Mouse (Mus musculus): ENCODE measurements around the gene Prg4. TPM values are rescaled to one million over a fixed set of nuclear protein-coding genes. Genes with fewer than 3 reads are reported as not detected.

Gene Prg4
- polyA plus RNA-seq (2015; fragmentation: Nextera tagmentation; extraction: Ambion mirVana) = 0.33 and 0.40 TPM in 2 replicates

DNA sequence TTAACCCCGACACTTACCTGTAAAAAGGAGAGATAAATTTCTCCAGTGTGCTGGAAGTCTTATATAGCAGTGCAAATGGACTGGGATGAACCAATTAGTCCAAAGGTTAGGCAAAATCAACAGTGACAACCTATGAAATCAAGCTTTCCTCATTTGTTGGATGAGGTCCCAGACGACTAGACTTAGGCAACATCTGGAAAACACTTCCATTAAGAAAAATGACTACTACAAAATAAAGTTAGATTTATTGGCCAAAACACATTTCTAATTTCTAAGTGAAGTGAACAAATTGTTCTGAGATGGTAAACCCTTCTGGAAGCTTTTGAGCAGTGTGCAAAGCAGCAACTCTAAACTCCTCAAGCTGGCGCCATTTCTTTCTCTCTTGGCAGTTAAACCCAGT lies at the start of gene Prg4:
Gene Prg4 (minus strand): TSS at position 34 of the 400 bp plus-strand sequence.
- WGBS = 92% methylated on average over 3 of the region's 3 CpGs
- Histone ChIP-seq H3K4me2 (no peak within 1 kb of the TSS), H3K9me3 (no peaks in the 10 kb centered on the region), H3K9ac (no peak within 1 kb of the TSS), H3K4me3 (no peak within 1 kb of the TSS), H3K36me3 (no peaks in the 10 kb centered on the region), H3K27me3 (no peaks in the 10 kb centered on the region), H3K4me1 (replicated peaks) (no peaks in the 10 kb centered on the region), H3K27ac (replicated peaks) (no peak within 1 kb of the TSS)
- ATAC-seq (ENCODE audit: low read depth) = no peak

DNA sequence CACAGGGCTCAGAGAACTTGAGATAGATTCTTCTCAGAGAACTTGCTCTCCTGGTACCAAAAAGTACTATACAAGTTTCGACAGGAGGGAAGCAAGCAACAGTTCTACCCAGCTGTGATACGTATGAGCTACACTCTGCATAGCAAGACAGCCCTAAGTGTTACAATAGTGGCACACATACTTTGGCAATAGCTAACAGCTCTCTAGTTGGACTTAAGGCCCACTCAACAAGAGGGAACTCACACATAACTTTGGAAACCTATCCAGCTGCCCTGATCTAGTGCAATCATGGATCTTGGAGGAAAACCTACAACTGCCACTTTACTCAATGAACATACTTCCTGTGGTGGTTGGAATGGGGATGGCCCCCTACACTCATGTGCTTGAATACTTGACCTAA lies 47.1 kb upstream of the Prg4 start:
- WGBS = 85% methylated on average over 2 of the region's 2 CpGs
- no peaks in the 10 kb centered on the region for H3K9me3 ChIP-seq
- no peak overlapping the region for H3K27ac ChIP-seq (replicated peaks)
- no peaks in the 10 kb centered on the region for H3K27me3 ChIP-seq
- no peak overlapping the region for H3K4me2 ChIP-seq
- H3K9ac ChIP-seq = no peak overlapping the region
- no peak overlapping the region for H3K4me3 ChIP-seq
- H3K36me3 ChIP-seq = no peaks in the 10 kb centered on the region
- no peak for ATAC-seq (ENCODE audit: low read depth)
- no peaks in the 10 kb centered on the region for H3K4me1 ChIP-seq (replicated peaks)

DNA sequence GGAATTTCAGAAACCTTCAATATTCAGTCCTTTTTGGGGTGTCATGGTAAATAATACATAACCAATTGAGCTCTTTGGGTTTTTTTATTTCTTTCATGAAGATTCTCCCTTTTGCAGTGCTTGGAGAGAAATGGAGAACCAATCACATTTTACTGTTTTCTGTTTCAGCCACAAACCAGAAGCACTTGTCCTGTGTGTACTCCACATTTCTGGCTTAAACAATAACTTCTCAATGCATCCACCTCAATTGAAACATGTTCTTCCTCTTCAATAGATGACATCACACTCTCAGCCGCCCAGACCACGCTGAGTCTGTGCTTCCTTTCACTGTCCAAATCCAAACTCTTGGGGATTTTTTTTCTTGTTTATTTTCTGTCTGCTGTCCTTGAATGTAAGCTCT lies 39.8 kb upstream of the Prg4 start:
- no peak for ATAC-seq (ENCODE audit: low read depth)
- no peak overlapping the region for H3K4me3 ChIP-seq
- no peak overlapping the region for H3K27ac ChIP-seq (replicated peaks)
- no peak overlapping the region for H3K9ac ChIP-seq
- no peaks in the 10 kb centered on the region for H3K9me3 ChIP-seq
- H3K4me1 ChIP-seq (replicated peaks) = no peaks in the 10 kb centered on the region
- no peak overlapping the region for H3K4me2 ChIP-seq
- 62% methylated on average over 2 of the region's 2 CpGs for WGBS
- no peaks in the 10 kb centered on the region for H3K27me3 ChIP-seq
- no peaks in the 10 kb centered on the region for H3K36me3 ChIP-seq

DNA sequence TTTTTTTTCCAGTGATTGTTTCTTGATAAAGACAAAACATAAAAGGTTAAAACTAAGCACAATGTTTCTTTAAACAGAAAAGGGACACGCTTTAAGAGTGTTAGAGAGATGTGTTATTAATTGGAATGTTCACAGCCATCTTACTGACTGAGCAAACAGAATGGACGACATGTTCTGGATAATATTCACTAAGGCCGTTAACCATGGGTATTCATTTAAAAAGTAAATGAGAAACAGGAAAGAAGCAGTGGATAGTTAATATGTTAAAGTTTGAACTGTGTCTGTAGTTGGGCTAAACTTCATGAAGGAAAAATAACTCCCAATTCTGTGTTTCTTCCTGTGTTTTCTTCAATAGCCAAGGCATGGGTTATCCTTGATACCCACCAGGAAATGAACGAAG lies 37.4 kb upstream of the Prg4 start:
- Histone ChIP-seq H3K4me2 (no peak overlapping the region), H3K27ac (replicated peaks) (no peak overlapping the region), H3K9me3 (peaks cover 3% of the 10 kb centered on the region; the same call in 1 of the 2 replicates), H3K27me3 (no peaks in the 10 kb centered on the region), H3K9ac (no peak overlapping the region), H3K4me3 (no peak overlapping the region), H3K36me3 (no peaks in the 10 kb centered on the region), H3K4me1 (replicated peaks) (no peaks in the 10 kb centered on the region)
- 85% methylated on average over 4 of the region's 4 CpGs for WGBS
- ATAC-seq (ENCODE audit: low read depth) = no peak

DNA sequence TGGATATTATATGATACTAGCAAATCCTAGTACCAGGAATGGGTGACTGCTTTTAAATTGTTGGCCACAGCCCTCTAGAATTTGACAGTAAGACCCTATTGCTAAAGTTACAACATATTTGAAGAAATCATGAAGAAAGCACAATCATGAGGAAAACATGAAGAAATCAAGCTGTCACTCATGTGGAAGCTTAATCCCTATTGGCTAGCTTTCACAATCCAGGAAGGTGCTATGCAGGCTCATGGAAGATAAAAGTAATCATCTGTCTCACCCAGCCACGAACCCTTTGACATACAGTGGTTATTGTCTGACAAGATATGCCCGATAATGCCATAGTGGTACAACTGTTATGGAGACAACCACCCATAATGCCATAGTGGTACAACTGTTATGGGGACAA lies 32.2 kb upstream of the Prg4 start:
- Histone ChIP-seq H3K27ac (replicated peaks) (no peak overlapping the region), H3K36me3 (no peaks in the 10 kb centered on the region), H3K9ac (no peak overlapping the region), H3K9me3 (peaks cover 5% of the 10 kb centered on the region; the same call in 1 of the 2 replicates), H3K4me3 (no peak overlapping the region), H3K27me3 (no peaks in the 10 kb centered on the region), H3K4me1 (replicated peaks) (no peaks in the 10 kb centered on the region), H3K4me2 (no peak overlapping the region)
- 86% methylated on average over 2 of the region's 2 CpGs for WGBS
- ATAC-seq (ENCODE audit: low read depth) = no peak

DNA sequence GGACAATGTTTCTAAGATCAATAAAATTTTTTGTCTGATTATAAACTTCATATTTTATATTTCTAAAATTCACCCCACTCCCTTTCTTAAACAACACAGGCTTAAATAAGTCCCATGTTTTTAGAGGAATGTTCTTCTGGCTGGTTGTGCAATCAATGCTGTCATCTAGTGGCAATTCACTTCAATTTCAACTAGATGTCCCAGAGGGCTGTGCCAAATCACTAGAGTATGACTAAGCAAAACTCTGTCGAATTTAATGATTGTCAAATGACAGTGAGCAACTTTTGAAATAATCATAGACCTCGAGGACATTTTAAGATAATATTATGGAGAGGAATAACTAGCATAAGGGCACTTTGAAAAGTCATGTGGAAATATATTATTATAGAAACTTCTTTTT lies 31.7 kb upstream of the Prg4 start:
- Histone ChIP-seq H3K4me1 (replicated peaks) (no peaks in the 10 kb centered on the region), H3K4me3 (no peak overlapping the region), H3K27me3 (no peaks in the 10 kb centered on the region), H3K27ac (replicated peaks) (no peak overlapping the region), H3K9me3 (peaks cover 5% of the 10 kb centered on the region; the same call in 1 of the 2 replicates), H3K9ac (no peak overlapping the region), H3K4me2 (no peak overlapping the region), H3K36me3 (no peaks in the 10 kb centered on the region)
- ATAC-seq (ENCODE audit: low read depth) = no peak
- WGBS = 72% methylated on average over 2 of the region's 2 CpGs

DNA sequence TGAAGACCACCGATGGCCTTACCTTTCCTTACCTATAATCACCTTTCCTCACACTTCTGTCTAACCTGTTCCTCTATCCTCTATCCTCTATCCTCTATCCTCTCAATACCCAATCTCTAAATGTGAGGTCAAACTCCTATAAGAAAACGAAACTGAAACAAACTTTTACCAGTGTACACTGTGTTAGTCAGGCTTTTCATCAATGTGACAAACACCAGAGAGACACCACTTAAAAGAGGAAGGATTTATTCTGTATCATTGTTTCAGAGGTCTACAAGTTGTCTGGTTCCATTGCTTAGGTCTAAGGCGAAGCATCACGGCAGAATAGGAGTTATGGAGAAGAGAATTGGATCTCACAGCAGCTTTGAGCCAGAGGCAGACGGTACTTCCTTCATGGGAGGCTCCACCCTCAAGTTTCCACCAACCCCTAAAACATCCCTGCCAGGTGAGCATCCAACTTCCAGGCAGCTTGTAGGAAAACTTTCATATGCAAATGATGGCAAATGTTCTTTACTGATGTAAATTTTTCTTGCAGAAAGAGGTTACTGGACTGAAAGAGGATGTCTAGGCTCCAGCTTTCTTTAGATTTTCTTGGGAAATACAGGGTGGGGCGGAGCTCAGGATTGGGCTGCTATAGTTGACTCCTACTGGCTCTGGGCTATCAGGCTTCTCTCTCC lies 30.8 kb upstream of the Prg4 start:
- Histone ChIP-seq H3K9ac (no peak overlapping the region), H3K4me1 (replicated peaks) (no peaks in the 10 kb centered on the region), H3K27me3 (no peaks in the 10 kb centered on the region), H3K9me3 (peaks cover 5% of the 10 kb centered on the region; the same call in 1 of the 2 replicates), H3K4me3 (no peak overlapping the region), H3K36me3 (no peaks in the 10 kb centered on the region), H3K27ac (replicated peaks) (no peak overlapping the region), H3K4me2 (no peak overlapping the region)
- no peak for ATAC-seq (ENCODE audit: low read depth)
- 83% methylated on average over 6 of the region's 6 CpGs for WGBS

DNA sequence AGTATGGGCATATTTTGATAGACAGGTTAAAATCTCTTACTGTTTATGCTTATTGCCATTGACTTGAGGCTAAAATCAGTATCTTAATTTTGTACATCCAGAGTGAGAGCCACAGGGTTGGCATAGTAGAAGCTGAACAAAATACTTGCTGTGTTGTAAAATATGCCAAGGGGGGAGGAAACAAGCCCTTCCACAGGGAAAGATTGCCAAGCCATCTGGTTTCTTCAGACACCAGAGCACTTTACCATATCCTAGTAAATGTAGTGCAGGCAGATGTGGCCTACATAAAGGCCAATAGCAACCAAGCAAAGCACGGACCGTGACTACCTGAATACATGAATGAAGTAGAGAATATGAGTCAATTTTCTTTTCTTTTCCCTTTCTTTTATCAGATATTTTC lies 23.2 kb upstream of the Prg4 start:
- Histone ChIP-seq H3K4me3 (no peak overlapping the region), H3K27me3 (no peaks in the 10 kb centered on the region), H3K4me2 (no peak overlapping the region), H3K36me3 (no peaks in the 10 kb centered on the region), H3K9me3 (no peaks in the 10 kb centered on the region), H3K4me1 (replicated peaks) (no peaks in the 10 kb centered on the region), H3K27ac (replicated peaks) (no peak overlapping the region), H3K9ac (no peak overlapping the region)
- 89% methylated on average over 2 of the region's 2 CpGs for WGBS
- ATAC-seq (ENCODE audit: low read depth) = no peak

DNA sequence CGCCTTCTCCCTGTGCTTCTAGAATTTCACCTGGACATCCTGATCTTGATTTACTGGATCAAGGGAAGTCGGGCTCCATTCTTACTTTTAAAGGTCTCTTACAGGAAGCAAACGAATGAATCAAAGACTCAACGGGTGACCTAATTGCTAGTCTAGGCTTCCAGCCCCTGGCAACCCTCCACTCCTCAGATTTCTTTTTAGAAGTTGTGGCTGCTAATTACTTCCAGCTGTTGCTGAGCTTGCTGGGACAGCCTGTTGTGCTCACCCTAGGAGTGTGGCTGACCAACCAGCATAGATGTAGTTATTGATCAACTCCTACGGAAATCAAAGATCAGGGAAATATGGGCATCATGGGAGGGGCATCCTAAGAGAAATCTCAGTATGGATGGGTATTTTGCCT lies 14.7 kb upstream of the Prg4 start:
- Histone ChIP-seq H3K27ac (replicated peaks) (no peak overlapping the region), H3K4me2 (no peak overlapping the region), H3K36me3 (no peaks in the 10 kb centered on the region), H3K4me1 (replicated peaks) (no peaks in the 10 kb centered on the region), H3K4me3 (no peak overlapping the region), H3K9ac (no peak overlapping the region), H3K9me3 (no peaks in the 10 kb centered on the region), H3K27me3 (no peaks in the 10 kb centered on the region)
- ATAC-seq (ENCODE audit: low read depth) = no peak
- 75% methylated on average over 5 of the region's 5 CpGs for whole genome bisulfite sequencing

DNA sequence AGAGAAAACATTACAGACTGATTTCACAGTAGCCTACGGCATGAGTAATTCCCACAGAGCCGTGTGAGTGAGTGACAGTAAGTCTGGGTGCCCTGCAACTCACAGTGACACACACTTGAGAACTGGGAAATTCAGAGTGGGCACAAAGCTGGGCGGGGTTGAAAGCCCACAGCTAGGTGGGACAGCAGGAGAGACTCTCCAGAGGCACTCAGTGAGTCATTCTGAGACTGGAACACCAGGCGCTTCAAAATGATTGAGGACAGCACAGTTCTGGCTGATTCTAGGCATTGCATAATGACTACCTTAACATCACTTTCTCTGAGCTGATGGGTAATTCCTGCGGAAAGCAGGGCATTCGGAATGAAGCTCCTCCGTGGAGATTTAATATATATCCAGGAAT lies 6.6 kb upstream of the Prg4 start:
- ATAC-seq (ENCODE audit: low read depth) = no peak
- H3K27me3 ChIP-seq = no peaks in the 10 kb centered on the region

DNA sequence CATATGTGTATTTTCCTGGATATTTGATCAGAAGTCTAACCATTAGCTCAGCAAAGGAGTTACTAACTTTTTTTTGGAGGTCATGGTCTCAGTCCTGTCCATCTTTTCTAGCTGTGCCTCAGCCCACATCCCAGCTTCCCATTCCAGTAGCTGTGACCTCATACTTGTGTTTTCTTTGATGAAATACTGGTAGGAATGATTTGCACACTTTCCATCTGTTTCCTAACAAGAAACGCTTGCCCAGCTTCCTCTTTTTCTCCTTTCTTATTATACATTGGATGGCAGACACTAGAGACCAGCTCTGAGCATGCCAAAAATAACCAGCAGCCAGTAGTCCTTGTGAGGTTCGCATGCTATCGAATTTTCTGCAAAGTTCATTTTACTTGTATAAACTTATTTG lies 4.0 kb upstream of the Prg4 start:
- no peaks in the 10 kb centered on the region for H3K9me3 ChIP-seq
- no peak overlapping the region for H3K27ac ChIP-seq (replicated peaks)
- H3K36me3 ChIP-seq = no peaks in the 10 kb centered on the region
- no peak overlapping the region for H3K4me2 ChIP-seq
- 87% methylated on average over 3 of the region's 3 CpGs for WGBS
- H3K27me3 ChIP-seq = no peaks in the 10 kb centered on the region
- ATAC-seq (ENCODE audit: low read depth) = no peak
- no peak overlapping the region for H3K9ac ChIP-seq
- H3K4me1 ChIP-seq (replicated peaks) = no peaks in the 10 kb centered on the region
- H3K4me3 ChIP-seq = no peak overlapping the region

More for the DNA sequence above, 6.6 kb upstream of the Prg4 start:
- H3K27ac ChIP-seq (replicated peaks) = no peak overlapping the region
- H3K4me2 ChIP-seq = no peak overlapping the region
- no peaks in the 10 kb centered on the region for H3K4me1 ChIP-seq (replicated peaks)
- H3K9me3 ChIP-seq = no peaks in the 10 kb centered on the region
- no peak overlapping the region for H3K9ac ChIP-seq
- 83% methylated on average over 7 of the region's 7 CpGs for WGBS
- no peaks in the 10 kb centered on the region for H3K36me3 ChIP-seq
- no peak overlapping the region for H3K4me3 ChIP-seq

DNA sequence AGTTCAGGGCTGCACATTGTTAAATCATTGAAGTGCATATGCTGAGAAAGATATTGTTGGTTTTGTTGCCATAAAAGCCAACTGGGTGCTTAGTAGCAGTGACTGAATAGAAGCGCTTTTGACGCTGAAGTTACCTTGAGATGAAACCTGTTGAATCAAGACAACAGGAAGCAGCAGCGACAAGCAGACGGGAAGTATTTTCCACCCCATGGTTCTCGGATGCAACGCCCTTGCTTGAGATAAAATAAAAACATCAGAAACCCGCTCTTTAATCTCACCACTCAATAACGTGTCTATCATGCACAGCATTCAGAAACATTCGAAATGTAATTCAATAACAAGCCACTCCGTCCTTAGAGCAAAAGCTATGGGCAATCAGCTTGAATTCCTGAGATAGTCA lies 601 bp downstream of the Prg4 start:
- no peak overlapping the region for H3K4me3 ChIP-seq
- ATAC-seq (ENCODE audit: low read depth) = no peak

DNA sequence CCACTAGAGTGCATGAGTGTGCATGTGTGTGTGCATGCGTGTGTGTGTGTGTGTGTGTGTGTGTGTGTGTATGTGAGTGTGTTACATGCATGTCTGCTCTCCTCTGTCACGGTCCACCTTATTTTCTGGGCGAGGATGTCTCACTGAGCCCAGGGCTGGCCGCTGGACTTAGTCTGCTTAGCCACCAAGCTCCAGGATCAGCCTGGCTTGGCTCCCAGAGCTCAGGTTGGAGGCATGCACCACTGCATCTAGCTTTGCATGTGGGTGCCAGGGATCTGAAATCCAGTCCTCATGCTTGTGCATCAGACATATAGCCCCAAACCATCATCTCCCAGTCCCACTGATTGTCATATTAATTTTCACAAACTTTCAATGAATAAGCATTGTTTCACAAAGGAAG lies 2.3 kb downstream of the Prg4 start:
- no peak overlapping the region for H3K4me3 ChIP-seq
- no peaks in the 10 kb centered on the region for H3K27me3 ChIP-seq
- no peaks in the 10 kb centered on the region for H3K9me3 ChIP-seq
- H3K27ac ChIP-seq (replicated peaks) = no peak overlapping the region
- ATAC-seq (ENCODE audit: low read depth) = no peak
- H3K36me3 ChIP-seq = no peaks in the 10 kb centered on the region
- no peak overlapping the region for H3K4me2 ChIP-seq
- WGBS = 90% methylated on average over 4 of the region's 4 CpGs
- no peak overlapping the region for H3K9ac ChIP-seq
- no peaks in the 10 kb centered on the region for H3K4me1 ChIP-seq (replicated peaks)

More for the DNA sequence above, 601 bp downstream of the Prg4 start:
- H3K4me1 ChIP-seq (replicated peaks) = no peaks in the 10 kb centered on the region
- 90% methylated on average over 10 of the region's 10 CpGs for WGBS
- H3K9ac ChIP-seq = no peak overlapping the region
- H3K27ac ChIP-seq (replicated peaks) = no peak overlapping the region
- H3K27me3 ChIP-seq = no peaks in the 10 kb centered on the region
- H3K36me3 ChIP-seq = no peaks in the 10 kb centered on the region
- H3K4me2 ChIP-seq = no peak overlapping the region
- no peaks in the 10 kb centered on the region for H3K9me3 ChIP-seq
